Mouse (Mus musculus) MEL-GATA-1-ER (cell line): ENCODE measurements around the gene Slc2a5.
A peak's percentile ranks its signal among the peaks of the same experiment; 100 is the strongest.

Experiments used
- DNase-seq: peaks from one replicate; pipeline ENCODE4 v3.0.0-alpha.2; 2012; ENCODE audit warnings: low read depth; ENCODE audit errors: extremely low read depth

The Slc2a5 gene

DNA sequence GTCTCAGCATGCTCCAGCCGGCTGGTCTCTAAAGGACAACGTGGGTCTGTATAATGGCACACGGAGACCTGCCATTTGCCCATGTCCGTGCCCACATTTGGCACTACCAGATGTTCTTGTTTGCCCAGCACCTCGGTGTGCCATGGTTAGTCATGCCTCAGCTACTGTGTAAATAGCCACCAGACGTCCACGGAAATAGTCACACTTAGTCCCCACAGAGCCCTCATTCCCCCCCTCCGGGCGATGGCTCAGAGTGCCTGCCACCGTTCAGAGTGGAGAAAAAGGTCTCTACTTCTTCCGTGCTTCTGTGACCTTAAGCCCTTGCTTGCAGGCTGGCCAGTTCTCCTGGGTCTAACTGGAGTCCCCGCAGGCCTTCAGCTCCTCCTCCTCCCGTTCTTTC is 20.0 kb downstream of the Slc2a5 start:
- no peak for DNase-seq

DNA sequence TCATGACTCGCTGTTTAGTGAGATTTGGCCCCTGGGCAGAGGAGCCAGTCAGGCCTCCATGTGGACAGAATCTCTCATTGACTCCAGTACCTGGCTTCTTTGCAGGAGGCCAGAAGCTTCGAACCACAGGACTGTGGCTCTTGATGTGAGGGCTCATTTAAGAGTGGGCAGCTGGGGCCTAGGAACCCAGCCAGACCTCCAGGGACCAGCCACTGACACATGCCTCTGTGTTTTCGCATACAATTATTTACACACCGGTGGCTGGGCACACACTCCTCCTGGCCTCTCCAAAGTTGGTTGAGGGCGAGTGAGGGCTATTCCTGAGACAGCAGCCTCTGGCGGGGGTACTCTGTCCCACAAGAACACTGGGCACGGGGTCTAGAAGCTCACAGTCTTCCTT is 21.3 kb downstream of the Slc2a5 start:
- DNase-seq = no peak

DNA sequence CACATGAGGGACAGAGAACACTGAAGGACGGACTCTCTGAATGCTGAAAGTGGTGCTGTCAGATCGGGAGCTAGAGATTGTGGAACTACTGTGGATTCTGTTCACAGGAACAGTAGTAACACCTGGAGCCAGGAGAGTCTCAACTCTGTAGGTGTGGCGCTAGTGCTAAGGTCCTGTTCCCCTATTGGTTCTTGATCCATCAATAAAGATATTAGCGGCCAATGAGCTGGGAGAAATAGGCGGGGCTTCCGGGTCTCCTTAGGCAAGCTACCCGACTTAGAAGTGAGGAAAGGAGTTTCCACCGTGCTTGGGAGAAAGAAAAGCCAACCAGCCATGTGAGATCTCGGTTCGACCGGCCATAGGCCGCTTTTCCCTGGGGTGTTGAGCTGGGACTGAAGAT is 25.2 kb downstream of the Slc2a5 start:
- DNase-seq = no peak

DNA sequence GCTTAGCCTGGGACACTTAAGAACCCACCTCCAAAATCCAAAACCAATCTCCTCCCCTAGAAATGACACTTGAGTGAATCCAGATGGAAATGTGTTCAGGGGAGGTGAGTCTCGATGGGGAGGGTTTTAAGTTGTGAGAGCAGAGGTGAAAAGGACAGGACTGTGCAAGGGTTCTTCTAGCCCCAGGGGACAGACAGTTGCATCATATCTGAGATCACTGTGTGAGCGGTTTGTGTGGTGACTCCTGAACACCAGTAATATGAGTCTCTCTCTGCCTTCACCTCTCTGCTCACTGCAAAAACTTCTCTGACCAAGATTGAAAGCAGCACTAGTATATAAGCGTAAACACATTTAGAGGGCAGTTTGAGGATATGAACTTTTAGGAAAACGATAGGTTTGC is 27.2 kb downstream of the Slc2a5 start:
- no peak for DNase-seq

DNA sequence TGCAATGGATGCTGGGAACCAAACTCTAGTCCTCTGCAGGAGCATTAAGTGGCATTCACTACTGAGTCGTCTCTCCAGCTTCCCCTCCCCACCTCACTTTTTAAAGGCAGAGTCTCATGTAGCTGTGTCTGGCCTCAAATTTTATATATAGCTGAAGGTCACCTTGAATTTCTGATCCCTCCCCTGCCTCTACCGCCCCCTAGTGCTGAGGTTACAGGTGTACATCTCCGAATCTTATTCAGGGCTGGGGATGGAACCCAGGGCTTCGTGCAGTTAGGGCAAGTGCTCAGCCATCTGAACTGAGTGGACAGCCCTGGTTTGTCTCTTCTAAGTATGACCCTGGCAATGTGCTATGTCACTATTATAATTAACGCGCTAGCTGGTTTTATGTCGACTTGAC is 32.0 kb downstream of the Slc2a5 start:
- DNase-seq = no peak

DNA sequence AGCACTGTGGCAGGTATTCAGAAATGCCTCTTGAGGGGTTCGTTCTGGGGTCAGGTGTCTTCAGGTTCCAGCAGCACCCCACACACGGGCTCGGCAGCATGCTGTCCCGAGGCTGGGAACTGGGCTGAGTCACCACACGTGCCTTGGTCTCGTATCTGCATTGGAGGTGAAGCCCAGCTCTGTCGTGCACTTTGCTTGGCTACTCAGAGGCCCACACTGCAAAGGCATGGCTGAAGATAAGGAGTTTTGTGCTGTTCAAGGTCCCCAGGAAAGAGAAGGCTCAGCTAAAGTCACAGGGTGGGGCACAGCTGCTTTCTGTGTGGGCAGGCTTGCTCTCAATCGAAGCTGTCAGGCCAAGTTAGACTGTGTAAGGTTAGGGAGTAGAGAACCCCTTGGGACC is 33.4 kb downstream of the Slc2a5 start:
- DNase-seq = no peak

DNA sequence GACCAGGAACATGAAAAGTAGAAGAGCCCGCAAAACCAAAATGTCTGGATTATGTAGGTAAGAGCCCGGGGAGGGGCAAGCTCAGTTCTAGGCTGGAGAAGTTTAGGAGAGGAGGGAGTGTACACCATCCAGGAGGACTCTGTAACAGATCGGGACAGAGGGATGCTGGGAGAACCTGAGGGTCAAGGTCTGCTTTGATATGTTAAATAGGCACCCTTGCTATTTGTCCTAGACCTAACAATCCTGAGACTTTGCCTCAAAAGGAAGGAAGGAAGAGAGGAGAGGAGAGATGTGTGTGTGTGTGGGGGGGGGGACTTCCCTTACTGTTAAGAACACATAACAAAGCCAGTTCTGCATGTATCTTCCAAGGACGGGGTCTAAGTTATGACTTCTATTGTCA is 36.2 kb downstream of the Slc2a5 start:
- DNase-seq = no peak

DNA sequence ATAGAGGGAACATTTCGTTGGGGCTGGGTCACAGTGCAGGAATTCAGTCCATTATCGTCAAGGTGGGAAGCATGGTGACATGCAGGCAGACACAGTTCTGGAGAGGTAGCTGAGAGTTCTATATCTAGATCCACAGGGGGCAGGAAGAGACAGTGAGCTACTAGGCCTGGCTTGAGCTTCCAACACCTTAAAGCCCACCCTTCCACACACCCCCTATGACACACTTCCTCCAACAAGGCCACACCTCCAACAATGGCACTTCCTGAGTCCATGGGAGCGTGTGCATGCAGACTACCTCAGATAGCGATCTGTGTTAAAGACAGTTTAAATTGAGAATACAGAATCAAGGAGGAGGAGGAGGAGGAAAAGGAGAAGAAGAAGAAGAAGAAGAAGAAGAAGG is 36.6 kb downstream of the Slc2a5 start:
- DNase-seq = no peak

DNA sequence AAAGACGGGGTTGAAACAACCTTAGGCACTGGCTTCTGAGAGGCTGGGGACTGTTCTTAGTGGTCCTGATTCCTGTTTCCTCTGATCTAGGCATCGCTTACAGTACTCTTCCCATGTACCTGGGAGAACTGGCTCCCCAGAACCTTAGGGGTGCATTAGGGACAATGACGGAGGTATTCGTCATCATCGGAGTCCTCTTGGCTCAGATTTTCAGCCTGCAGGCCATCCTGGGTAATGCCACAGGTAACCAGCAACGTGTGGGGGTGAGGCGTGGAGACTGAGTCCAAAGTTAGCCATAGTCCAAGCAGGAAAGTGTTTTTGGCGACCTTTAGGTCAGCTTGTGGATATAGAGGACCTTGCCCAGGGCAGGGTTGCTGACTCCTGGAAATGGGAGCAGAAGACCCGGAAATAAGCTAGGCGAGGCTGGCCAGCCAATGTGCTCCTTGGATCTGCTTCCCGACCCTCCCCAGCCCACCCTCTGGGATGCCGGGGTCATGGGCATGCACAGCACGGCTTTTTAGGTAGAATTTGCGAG is 38.3 kb downstream of the Slc2a5 start:
- no peak for DNase-seq

DNA sequence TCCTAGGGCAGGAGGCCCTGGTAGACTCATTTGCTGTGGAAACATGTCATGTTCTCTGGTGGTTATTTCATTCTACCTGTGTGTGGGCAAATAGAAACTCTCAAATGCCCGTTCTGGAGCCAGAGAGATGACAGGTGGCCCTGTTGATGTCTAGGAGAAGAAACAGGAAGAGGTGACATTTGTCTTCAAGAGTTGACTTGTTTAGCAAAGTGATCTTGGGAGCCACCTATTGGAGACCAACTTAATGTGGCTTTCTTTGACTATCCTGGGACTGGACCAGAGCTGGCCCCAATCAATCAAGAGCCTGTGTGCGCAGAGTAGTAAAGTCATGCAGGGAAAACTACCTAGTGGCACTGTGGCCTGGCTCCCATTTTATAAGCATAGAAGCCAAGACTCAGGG is 40.4 kb downstream of the Slc2a5 start:
- no peak for DNase-seq

DNA sequence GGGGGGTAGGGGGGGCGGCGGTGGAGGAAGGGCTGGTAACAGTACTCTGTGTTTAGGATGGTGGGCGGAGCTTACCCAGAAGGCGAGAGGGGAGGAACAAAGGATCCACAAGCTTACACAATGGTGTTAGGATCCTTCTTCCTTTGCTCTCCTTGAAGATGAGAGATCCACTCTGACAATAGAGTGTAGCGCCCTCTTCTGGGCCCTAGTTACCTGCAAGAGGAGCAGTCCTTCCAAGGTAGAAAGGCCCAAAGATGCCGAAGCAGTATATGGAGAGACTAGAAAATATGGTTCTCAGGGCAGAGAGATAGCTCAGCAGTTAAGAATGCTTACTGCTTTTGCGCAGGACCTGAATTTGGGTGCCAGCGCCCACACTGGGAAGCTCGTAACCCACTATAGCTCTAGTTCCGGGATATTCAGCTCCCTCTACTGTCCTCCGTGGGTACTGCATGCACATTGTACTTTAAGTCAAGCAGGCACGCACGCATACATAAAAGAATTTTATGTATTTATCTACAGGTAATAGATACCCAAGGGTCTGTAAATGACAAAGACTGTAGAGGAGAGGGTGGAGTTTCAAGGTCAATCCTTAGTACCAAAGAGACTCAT is 43.6 kb downstream of the Slc2a5 start:
- DNase-seq = no peak

DNA sequence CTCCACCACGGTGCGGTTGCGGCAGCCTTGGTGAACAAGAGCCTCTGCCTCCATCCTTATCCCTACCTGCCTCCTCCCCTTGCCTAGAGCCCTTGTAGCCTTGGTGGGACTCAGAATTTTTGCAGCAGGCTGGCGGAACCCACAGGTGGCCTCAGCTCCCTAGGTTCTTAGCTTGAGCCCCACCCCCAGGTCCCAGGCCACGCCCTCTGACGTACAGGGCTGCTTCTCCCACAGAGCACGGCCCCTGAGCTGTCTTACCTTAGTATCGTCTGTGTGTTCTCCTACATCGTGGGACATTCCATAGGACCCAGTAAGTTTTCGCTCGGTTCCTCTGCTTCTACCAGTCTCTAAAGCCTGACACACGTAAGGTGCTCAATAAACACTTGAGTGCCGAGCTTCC is 45.8 kb downstream of the Slc2a5 start:
- DNase-seq = no peak

DNA sequence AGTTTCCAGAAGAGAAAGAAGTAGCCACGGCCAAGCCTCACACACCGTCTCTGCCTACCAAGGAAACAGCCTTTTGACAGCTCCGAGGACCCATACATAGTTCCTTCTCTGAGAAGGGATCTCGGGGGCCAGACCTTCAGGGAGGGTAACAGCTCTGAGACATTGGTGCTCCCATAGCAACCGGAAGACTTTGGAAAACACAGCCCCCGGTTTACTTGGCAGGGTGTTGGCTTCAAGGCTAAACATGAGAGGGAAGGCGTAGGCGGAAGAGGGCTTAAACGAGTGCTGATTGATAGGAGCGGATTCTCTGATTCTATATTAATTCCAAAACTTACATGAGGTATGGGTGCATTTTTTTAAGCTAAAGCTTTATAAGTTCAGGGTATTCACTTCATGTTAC is 49.3 kb downstream of the Slc2a5 start:
- no peak for DNase-seq

DNA sequence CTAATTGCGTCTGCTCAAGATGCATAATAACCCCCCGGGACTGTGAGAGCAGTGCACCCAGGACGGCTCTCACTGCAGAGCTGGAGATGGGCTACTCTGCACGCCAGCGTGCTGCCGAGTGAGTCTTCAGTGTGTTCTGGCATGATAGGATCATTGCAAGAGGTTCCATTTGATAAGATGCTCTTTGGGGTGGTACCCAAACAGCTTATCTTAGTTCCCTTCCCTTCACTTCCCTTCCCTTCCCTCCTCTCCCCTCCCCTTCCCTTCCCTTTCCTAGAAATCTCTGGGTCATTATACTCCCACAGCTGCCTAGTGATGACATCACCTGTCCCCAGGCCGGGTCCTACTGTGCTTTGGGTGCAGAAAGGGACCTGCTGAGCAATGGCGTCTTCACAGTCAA is 53.0 kb downstream of the Slc2a5 start:
- DNase-seq = no peak

DNA sequence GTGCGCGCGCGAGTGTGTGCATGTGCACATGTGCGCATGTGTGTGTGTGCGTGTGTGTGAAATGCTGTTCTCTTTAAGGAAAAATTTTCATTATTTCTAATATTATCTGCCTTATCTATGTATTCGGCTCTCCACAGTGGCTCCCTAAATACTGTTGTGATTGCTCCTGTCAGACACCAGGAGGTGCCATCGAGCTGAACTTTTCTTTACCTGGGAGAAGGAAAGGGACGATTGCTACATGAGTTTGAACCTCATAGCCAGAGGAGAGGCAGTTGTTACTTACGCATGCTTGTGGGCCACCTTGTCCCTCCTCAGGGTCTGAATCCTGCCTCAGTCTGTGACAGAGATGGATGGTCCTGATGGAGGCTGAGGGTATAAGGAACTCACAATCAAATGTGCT is 54.2 kb downstream of the Slc2a5 start:
- no peak for DNase-seq

DNA sequence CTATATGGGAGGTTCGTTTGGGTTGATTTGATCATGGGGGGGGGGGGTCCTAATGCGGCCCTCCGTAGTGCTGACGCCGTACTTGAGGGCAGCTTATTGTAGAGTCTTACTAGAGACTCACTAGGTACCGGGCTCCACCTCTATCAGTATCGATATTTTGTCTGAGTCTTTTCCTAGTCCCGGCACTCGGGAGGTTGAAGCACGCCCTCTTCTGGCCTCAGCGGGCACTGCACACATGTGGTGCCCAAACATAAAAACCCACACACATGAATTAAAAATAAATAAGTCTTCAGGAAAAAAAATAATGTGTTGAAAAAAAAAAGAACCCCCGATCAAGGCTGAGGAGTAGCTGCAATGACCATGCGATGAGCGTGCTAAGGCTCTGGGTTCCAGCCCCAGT is 54.9 kb downstream of the Slc2a5 start:
- DNase-seq = no peak

DNA sequence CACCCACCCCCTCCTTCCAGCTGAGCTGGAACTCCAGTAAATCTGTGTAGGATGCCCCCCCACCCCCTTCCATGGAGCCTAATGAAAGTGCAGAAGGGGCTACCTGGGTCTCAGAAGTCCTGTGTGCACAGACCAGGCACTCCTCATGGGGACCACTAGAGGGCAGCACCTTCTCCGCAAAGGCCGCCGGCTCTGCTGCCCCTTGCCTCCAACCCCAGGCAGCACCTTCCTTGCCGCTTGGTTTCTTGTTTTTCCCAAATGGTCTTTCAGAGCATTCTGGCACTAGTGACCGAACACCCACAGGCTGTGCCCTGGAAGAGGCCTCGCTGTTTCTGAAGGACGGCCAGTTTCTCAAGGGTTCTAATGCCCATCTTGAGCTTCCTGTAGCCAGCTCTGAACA is 57.5 kb downstream of the Slc2a5 start:
- DNase-seq = no peak

DNA sequence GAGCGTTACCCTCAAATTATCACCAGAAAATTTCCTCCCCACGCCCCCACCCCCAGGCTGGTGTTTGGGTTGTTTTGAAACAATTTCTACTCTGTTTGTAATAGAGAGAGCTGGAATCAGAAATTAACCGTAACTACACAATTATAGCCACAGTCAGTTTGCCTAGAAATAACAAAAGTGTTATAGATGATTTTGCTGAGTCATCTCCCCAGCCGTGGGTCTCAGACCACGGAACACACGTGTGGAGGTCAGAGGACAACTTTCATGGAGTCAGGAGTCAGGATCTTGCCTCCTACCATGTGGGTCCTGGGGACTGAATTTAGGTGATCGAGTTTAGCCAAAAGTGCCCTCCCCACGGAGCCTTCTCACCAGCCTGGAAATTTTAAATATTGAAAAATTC is 58.0 kb downstream of the Slc2a5 start:
- DNase-seq = no peak

DNA sequence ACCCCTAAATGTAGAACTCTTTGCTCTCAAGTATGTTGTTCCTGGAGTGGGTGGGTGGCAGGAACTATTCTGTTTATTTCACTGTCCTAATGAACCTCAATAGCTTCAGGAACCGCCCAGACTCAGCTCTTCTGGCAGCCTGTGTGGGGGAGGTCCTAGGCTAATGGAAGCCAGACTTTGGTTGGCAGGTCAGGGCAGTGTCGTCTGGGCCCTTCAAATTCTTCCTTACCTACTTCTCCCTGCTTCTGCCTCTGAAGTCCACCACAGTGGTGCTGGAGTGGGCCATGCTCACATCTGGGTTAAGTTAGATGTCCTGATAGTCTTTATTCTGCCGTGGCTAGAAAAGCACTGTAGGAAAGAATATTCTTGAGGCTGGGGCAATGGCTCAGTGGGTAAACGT is 59.0 kb downstream of the Slc2a5 start:
- DNase-seq = no peak

DNA sequence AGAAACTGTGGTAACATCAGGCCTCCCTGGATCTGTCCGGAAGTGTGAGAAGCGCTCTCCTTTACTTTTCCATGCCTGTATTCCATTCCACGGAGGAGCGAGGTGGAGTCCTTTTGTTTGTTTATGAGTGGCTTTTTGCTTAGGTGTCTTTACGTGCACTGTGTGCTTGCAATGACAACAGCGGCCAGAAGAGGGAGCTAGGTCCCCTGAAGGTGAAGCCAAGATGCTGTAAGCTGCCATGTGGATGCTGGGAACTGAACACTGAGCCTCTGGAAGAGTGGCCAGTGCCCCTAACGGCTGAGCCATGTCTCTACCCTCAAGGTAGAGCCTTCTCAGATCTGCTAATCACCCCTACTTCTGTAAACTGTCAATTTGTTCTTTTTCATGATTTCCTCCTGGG is 62.2 kb downstream of the Slc2a5 start:
- DNase-seq = no peak

DNA sequence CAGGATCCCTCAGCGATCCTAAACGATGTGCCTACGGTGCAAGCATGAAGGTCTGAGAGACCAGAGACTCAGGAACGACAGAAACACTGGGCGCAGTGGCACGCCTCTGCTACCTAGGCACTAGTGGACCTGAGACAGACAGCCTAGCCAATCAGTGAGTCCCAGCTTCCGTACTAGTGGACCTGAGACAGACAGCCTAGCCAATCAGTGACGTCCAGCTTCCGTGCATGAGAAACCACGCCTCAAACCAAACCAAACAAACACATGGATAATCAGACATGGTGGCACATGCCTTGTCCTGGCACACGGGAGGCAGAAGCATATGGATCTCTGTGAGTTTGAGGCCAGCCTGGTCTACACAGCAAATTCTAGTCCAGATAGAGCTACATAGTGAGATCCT is 69.2 kb downstream of the Slc2a5 start:
- DNase-seq = peak; percentile 84

DNA sequence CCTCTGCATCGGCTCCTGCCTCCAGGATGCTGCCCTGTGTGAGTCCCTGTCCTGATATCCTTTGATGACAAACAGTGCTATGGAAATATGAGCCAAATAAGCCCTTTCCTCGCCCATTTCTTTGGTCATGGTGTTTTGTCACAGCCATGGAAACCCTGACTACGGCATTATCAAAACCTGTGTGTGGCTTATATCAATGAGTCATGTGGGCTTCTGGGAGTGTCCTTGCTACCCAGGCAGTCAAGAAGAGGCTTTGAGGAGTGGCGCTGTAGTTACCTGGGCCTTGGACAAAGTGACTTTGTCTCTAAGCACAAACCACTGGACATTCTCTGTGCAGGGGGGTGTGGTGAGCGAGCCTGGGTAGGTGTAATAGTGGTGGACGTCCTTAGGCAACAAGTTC is 73.1 kb downstream of the Slc2a5 start:
- DNase-seq = no peak
